Mouse (Mus musculus) cerebellum, adult 11 months (tissue): ENCODE results near the gene Nudt13.
"Not testable (repeated sequence)": the region's sequence is repeated elsewhere in the genome, so short reads cannot be mapped to it uniquely, and the experiment has no call there.

ENCODE experiments used
- DNase-seq: peaks from one replicate; pipeline ENCODE4 v3.0.0; 2022

Nudt13 gene

GRCm38 (mm10) chr14:20294117-20294892, at the start of gene Nudt13:
Nudt13 (plus strand) TSS chr14:20294697.
- DNase-seq = peak; percentile 78

GRCm38 (mm10) chr14:20245318-20245717, 49.2 kb upstream of the Nudt13 start:
- no peak for DNase-seq

- DNase-seq = no peak
Measured at GRCm38 (mm10) chr14:20245861-20246260, 48.6 kb upstream of the Nudt13 start.

GRCm38 (mm10) chr14:20246811-20247266, 47.7 kb upstream of the Nudt13 start:
- DNase-seq = no peak

GRCm38 (mm10) chr14:20248001-20248400, 46.5 kb upstream of the Nudt13 start:
- no peak for DNase-seq

- DNase-seq = no peak
Measured at GRCm38 (mm10) chr14:20250237-20251171, 44.0 kb upstream of the Nudt13 start.

GRCm38 (mm10) chr14:20258185-20259113, 36.0 kb upstream of the Nudt13 start:
- DNase-seq = peak; percentile 56

GRCm38 (mm10) chr14:20262346-20262745, 32.2 kb upstream of the Nudt13 start:
- no peak for DNase-seq

- DNase-seq = no peak
Measured at GRCm38 (mm10) chr14:20268421-20268820, 26.1 kb upstream of the Nudt13 start.

GRCm38 (mm10) chr14:20269082-20269809, 25.3 kb upstream of the Nudt13 start, which contains the start of gene Kcnk16:
Kcnk16 (minus strand) TSS chr14:20269199.
- no peak for DNase-seq

- no peak for DNase-seq
Measured at GRCm38 (mm10) chr14:20291391-20291790, 3.1 kb upstream of the Nudt13 start.

GRCm38 (mm10) chr14:20294947-20295346, 450 bp downstream of the Nudt13 start:
- DNase-seq = no peak

GRCm38 (mm10) chr14:20297616-20298015, 3.1 kb downstream of the Nudt13 start:
- no peak for DNase-seq

GRCm38 (mm10) chr14:20298131-20298530, 3.6 kb downstream of the Nudt13 start:
- DNase-seq = no peak

- not testable (repeated sequence) for DNase-seq
Measured at GRCm38 (mm10) chr14:20305085-20305484, 10.6 kb downstream of the Nudt13 start.

GRCm38 (mm10) chr14:20315137-20315536, 20.6 kb downstream of the Nudt13 start:
- no peak for DNase-seq

- DNase-seq = peak; percentile 15
Measured at GRCm38 (mm10) chr14:20319420-20319819, 24.9 kb downstream of the Nudt13 start.

- DNase-seq = no peak
Measured at GRCm38 (mm10) chr14:20324196-20324595, 29.7 kb downstream of the Nudt13 start.

GRCm38 (mm10) chr14:20328474-20328873, 34.0 kb downstream of the Nudt13 start:
- no peak for DNase-seq

GRCm38 (mm10) chr14:20331316-20331715, 36.8 kb downstream of the Nudt13 start:
- DNase-seq = no peak

GRCm38 (mm10) chr14:20339415-20339814, 44.9 kb downstream of the Nudt13 start:
- no peak for DNase-seq

GRCm38 (mm10) chr14:20340149-20340548, 45.7 kb downstream of the Nudt13 start:
- DNase-seq = no peak
